Mouse (Mus musculus) heart, embryonic 13.5 days (tissue): ENCODE results near the gene Itga11. TPM values are rescaled to one million over a fixed set of nuclear protein-coding genes. Genes with fewer than 3 reads are reported as not detected.

ENCODE experiments used
- ATAC-seq: fragments of 200-750 bp; cut with Nextera tagmentation; 2 replicates; pipeline ENCODE4 v1.8.0; 2017; ENCODE audit warnings: moderate TSS enrichment; ENCODE audit not compliant: insufficient number of reproducible peaks, low FRiP score, low TSS enrichment; ENCODE audit errors: extremely low read depth
- H3K27ac ChIP-seq: fragments of 300-500 bp; sonication (generic); replicated peaks from 2 replicates; pipeline ENCODE4 v1.5.1; 2015; ENCODE audit warnings: moderate library complexity, mild to moderate bottlenecking, inconsistent platforms
- H3K27me3 ChIP-seq: fragments of 300-500 bp; sonication (generic); replicated peaks from 2 replicates; pipeline ENCODE4 v1.6.1; 2015; ENCODE audit warnings: mild to moderate bottlenecking, inconsistent platforms
- H3K36me3 ChIP-seq: fragments of 300-500 bp; sonication (generic); 2 replicates; pipeline ENCODE4 v1.6.1; 2015; ENCODE audit warnings: mild to moderate bottlenecking, inconsistent platforms
- H3K4me1 ChIP-seq: fragments of 300-500 bp; sonication (generic); 2 replicates; pipeline ENCODE4 v1.6.1; 2015; ENCODE audit warnings: inconsistent platforms
- H3K4me2 ChIP-seq: fragments of 300-500 bp; sonication (generic); 2 replicates; pipeline ENCODE4 v1.6.1; 2015; ENCODE audit warnings: inconsistent platforms, mild to moderate bottlenecking, moderate library complexity
- H3K4me3 ChIP-seq: fragments of 300-500 bp; sonication (generic); 2 replicates; pipeline ENCODE4 v1.5.1; 2015; ENCODE audit warnings: moderate library complexity, mild to moderate bottlenecking, inconsistent platforms
- H3K9ac ChIP-seq: fragments of 300-500 bp; sonication (generic); 2 replicates; pipeline ENCODE4 v1.6.1; 2015; ENCODE audit warnings: inconsistent platforms, mild to moderate bottlenecking, moderate library complexity
- H3K9me3 ChIP-seq: fragments of 300-500 bp; sonication (generic); 2 replicates; pipeline ENCODE4 v1.6.1; 2016; ENCODE audit warnings: inconsistent platforms
- WGBS: fragments of 180-500 bp; shearing (Covaris S2); methylation state at CpG from one replicate; pipeline ENCODE4 v1.1.7; 2015; ENCODE audit warnings: mixed read lengths; 5-methylcytosine and 5-hydroxymethylcytosine counted together
- polyA plus RNA-seq: library from polyadenylated mRNA; unstranded; fragments of >200 nt; fragmentation: Nextera tagmentation; extraction: Ambion mirVana; gene quantifications from 2 replicates; pipeline ENCODE4 v1.2.1, GENCODE M21; 2015

Itga11 gene
- 0.70 and 0.83 TPM in 2 replicates for polyA plus RNA-seq

DNA sequence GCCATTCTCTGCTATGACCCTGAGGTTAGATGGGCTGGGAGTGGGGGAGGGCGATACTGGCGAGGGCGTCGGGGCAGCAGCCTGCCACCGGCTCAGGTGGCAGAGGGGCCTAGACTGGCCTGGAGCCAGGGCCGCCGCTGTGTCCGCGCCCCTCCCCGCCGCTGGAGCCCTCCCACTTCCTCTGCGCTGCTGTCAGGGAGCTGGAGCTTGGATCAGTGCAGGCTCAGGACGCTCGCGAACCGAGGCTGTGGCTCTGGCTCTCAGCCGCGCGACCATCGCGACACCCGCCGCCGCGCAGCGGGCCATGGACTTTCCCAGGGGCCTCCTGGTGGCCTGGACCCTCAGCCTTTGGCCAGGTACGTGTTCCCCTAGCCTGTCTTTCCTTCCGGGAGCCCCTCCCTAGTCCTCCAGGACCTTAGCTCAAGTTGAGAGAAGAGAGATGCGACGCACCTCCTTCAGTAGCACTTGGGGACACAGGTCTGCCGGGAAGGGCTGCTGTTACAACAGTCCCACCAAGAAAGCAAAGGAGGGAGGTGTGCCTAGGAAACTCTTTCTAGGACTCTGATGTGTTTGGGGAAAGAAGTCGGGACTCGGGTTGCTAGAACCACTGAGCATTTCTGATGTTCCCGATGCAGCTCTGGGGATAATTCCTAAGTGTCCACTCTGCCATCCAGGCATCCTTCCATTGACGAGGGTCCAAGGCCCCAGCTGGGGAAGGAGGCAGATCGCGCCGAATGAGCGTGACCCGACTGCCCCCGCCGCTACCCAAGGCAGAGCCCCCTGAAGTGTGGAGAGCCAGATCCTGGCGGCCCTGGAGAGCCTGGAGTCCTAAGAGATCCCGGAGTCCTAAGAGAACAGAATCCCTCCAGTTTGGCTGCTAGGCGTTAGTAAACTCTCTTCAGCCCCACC, at the start of gene Itga11:
TSS of gene Itga11 (plus strand) at position 186 of the 909 bp plus-strand sequence.
- Histone ChIP-seq H3K9ac (peak within 1 kb of the TSS; percentile 79), H3K4me1 (peaks cover 30% of the 10 kb centered on the region), H3K9me3 (no peaks in the 10 kb centered on the region), H3K27me3 (peaks cover 59% of the 10 kb centered on the region), H3K36me3 (no peaks in the 10 kb centered on the region), H3K4me2 (peak within 1 kb of the TSS; percentile 97), H3K27ac (no peak within 1 kb of the TSS), H3K4me3 (peak within 1 kb of the TSS; percentile 61)
- WGBS: under 1% methylated on average over 45 of the region's 45 CpGs
- no peak for ATAC-seq

DNA sequence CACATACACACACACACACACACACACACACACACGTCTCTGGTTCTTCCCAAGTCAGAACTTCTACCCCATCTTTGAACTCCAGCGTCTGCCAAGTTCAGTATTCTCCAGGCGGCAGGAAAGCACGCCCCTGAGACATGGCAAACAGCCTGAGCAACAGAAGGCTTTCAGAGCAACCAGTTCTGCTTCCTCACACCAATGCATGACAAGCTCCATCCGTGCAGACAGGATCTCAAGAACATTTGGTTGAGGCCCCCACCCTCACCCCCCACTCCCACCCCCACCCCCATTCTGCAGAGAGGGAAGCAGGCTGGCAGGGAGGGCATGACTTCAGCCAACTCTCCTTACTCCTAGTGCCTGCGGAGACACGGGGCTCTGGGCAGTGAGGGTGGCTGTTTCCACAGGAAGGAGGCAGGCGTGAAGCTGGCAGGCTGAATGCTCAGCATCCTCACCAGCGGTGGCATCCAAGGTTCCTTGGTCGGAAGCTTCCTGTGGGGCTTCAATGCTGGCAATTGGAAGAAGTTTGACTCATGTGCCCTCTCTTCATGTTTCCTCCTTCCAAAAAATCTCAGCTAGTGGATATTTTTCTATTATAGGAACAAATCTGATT, 46.9 kb upstream of the Itga11 start:
- H3K4me3 ChIP-seq: no peak overlapping the region
- no peak overlapping the region for H3K4me2 ChIP-seq
- H3K27ac ChIP-seq: no peak overlapping the region
- H3K9ac ChIP-seq: no peak overlapping the region
- H3K9me3 ChIP-seq: no peaks in the 10 kb centered on the region
- H3K27me3 ChIP-seq: no peaks in the 10 kb centered on the region
- no peaks in the 10 kb centered on the region for H3K36me3 ChIP-seq
- WGBS: 60% methylated on average over 10 of the region's 10 CpGs
- H3K4me1 ChIP-seq: peaks cover 27% of the 10 kb centered on the region
- ATAC-seq: no peak

DNA sequence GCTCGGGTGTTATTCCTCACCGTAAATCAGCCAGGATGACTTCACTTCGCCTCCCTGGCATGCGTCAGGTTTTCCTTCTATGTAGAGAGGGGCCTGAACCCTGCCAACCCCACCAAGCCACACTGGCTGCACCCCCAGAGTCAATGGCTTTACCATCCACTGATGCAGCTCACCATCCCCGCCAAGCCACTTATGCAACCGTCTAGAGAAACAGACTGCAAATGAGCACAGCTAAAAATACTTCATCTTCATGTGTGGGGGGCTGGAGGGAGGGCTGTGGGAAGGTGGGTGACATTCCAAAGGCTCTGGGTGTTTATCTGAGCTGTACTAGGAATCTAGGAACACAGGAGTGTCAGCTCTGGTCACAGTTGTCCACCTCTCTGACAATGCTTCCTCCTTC, 45.2 kb upstream of the Itga11 start:
- Histone ChIP-seq H3K4me1 (peaks cover 23% of the 10 kb centered on the region), H3K4me3 (no peak overlapping the region), H3K9ac (no peak overlapping the region), H3K27ac (peak overlapping the region; percentile 65), H3K36me3 (no peaks in the 10 kb centered on the region), H3K27me3 (no peaks in the 10 kb centered on the region), H3K9me3 (no peaks in the 10 kb centered on the region), H3K4me2 (no peak overlapping the region)
- no peak for ATAC-seq
- WGBS: 51% methylated on average over 6 of the region's 6 CpGs

DNA sequence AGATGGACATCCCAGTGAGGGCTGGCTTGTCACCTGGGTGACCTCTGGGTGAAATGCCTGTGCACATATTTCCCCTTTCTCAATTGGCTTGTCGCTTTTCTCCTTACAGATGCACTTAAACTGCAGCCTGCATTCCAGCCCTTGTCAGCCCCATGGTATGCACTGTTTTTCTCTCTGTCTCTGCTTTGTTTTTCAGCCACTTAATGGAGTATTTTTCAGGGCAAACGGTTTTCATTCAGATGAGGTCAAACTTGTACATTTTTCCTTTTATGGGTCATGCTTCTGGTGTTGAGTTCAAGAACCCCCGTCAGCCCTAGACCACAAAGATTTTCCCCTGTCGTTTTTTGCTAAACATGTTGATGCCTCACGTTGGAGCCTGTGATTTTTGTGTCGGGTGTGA, 39.6 kb upstream of the Itga11 start:
- no peak for ATAC-seq
- peak overlapping the region; percentile 45 for H3K27ac ChIP-seq
- 44% methylated on average over 6 of the region's 6 CpGs for WGBS
- no peaks in the 10 kb centered on the region for H3K9me3 ChIP-seq
- no peak overlapping the region for H3K4me2 ChIP-seq
- no peak overlapping the region for H3K4me3 ChIP-seq
- H3K27me3 ChIP-seq: no peaks in the 10 kb centered on the region
- H3K4me1 ChIP-seq: peaks cover 16% of the 10 kb centered on the region
- H3K36me3 ChIP-seq: no peaks in the 10 kb centered on the region
- no peak overlapping the region for H3K9ac ChIP-seq

DNA sequence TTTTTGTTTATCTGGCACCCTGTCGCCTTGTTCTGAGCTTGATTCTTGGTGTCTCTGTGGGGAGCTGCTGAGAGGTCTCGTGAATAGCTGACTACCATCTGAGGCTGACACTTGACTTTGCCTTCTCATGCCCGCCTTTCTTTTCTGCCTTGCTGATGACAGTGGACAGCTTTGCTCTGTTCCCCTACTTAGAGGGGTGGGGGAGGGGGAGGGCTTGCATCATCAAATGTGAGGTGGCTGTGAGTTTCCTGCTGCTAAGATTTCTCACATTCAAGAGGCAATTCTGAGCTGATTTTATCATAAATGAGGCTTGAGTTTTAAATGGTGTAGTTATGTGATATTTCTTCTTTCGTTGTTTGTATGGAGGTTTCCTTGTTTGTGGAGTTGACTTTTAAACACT, 37.9 kb upstream of the Itga11 start:
- H3K27ac ChIP-seq: no peak overlapping the region
- H3K4me2 ChIP-seq: no peak overlapping the region
- H3K27me3 ChIP-seq: no peaks in the 10 kb centered on the region
- no peaks in the 10 kb centered on the region for H3K36me3 ChIP-seq
- 49% methylated on average over 4 of the region's 4 CpGs for WGBS
- no peak overlapping the region for H3K9ac ChIP-seq
- no peak overlapping the region for H3K4me3 ChIP-seq
- H3K4me1 ChIP-seq: peaks cover 16% of the 10 kb centered on the region
- no peaks in the 10 kb centered on the region for H3K9me3 ChIP-seq
- ATAC-seq: no peak

GRCm38 (mm10) chr9:62640188-62640587, 37.4 kb upstream of the Itga11 start:
- Histone ChIP-seq H3K9ac (no peak overlapping the region), H3K4me2 (no peak overlapping the region), H3K27ac (no peak overlapping the region), H3K4me1 (peaks cover 16% of the 10 kb centered on the region), H3K4me3 (no peak overlapping the region), H3K27me3 (no peaks in the 10 kb centered on the region), H3K9me3 (no peaks in the 10 kb centered on the region), H3K36me3 (no peaks in the 10 kb centered on the region)
- ATAC-seq: no peak
- WGBS: 68% methylated on average over 2 of the region's 2 CpGs

DNA sequence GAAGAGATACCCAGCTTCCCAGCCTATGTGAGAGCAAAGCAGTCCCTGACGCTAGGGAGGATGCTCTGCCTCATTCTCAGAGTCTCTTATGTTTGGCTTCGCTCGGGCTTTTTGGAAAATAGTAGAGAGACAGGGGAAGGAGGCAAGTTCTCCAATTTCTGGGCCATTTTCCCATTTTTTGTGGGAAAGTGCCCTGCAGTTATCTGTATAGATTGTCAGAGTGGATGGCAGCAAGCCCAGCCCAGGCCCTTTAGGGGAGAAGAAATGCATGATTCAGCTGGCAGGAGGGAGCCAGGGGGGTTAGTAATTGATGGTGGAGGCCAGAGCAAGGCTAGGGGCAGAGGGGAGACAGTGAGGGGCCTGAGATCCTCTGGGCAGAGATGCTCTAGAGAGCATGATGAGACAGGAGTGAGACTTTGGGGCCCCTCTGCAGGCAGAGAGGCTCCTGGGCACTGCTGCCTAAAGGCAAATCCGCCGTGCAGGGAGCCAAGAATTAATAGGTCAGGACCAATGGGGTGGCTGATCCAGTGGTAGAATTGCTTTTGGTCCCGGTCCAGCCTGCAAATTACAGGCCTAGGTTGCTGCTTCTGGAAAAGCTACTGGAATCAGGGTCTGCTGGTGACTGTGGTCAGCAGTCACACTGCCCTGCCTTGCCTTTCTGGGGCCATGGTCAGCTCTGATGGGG, 31.8 kb upstream of the Itga11 start:
- no peak overlapping the region; the same call in 1 of the 2 replicates for H3K27ac ChIP-seq
- no peak overlapping the region for H3K9ac ChIP-seq
- WGBS: 73% methylated on average over 6 of the region's 6 CpGs

DNA sequence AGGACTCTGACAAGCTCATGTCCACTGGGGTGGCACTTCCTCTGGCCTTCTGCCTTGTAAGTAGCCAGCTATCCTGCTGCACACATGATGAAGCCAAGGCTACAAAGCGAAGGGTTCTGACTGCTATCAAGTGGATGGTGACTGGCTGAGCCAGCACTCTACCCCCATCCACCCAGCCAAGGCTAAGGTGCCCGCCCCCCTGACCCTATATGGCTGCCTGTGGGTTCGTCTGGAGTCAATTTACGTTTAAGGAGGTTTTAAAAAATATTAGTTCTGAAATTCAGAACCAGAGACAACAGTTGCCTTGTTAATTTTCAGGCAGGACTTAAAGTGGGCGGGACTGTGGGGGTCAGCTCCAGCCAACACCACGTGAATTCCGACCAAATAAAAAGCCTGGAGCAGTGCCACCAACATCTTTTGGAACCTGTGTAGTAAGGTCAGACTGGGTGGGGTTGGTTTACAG, 30.9 kb upstream of the Itga11 start:
- WGBS: 62% methylated on average over 7 of the region's 7 CpGs
- Histone ChIP-seq H3K9ac (no peak overlapping the region), H3K4me1 (peaks cover 7% of the 10 kb centered on the region; the same call in 1 of the 2 replicates), H3K27ac (no peak overlapping the region; the same call in 1 of the 2 replicates), H3K4me3 (no peak overlapping the region), H3K4me2 (no peak overlapping the region), H3K27me3 (no peaks in the 10 kb centered on the region), H3K36me3 (no peaks in the 10 kb centered on the region), H3K9me3 (no peaks in the 10 kb centered on the region)
- ATAC-seq: no peak

More for the DNA sequence above, 31.8 kb upstream of the Itga11 start:
- no peak for ATAC-seq
- Histone ChIP-seq H3K9me3 (no peaks in the 10 kb centered on the region), H3K27me3 (no peaks in the 10 kb centered on the region), H3K36me3 (no peaks in the 10 kb centered on the region), H3K4me1 (peaks cover 7% of the 10 kb centered on the region; the same call in 1 of the 2 replicates), H3K4me3 (no peak overlapping the region), H3K4me2 (no peak overlapping the region)

DNA sequence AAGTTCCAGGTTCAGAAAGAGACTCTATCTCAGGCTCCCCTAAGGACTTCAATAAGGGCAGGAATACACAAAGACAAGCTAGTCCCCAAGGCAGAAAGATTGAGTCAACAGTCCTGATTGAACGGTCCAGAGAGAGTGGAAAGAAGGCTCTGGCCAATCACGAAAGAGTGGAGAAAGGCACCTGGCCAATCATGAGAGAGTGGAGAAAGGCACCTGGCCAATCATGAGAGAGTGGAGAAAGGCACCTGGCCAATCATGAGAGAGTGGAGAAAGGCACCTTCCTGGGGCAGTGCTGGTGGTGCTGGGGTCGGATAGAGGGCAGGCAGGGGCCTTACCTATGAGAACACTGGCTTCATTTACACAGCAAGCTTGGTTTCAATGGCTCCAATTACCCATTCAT, 28.2 kb upstream of the Itga11 start:
- WGBS: 76% methylated on average over 3 of the region's 3 CpGs
- Histone ChIP-seq H3K9me3 (no peaks in the 10 kb centered on the region), H3K4me1 (peaks cover 7% of the 10 kb centered on the region; the same call in 1 of the 2 replicates), H3K36me3 (no peaks in the 10 kb centered on the region), H3K4me2 (no peak overlapping the region), H3K27ac (no peak overlapping the region), H3K9ac (no peak overlapping the region), H3K4me3 (no peak overlapping the region), H3K27me3 (no peaks in the 10 kb centered on the region)
- no peak for ATAC-seq

DNA sequence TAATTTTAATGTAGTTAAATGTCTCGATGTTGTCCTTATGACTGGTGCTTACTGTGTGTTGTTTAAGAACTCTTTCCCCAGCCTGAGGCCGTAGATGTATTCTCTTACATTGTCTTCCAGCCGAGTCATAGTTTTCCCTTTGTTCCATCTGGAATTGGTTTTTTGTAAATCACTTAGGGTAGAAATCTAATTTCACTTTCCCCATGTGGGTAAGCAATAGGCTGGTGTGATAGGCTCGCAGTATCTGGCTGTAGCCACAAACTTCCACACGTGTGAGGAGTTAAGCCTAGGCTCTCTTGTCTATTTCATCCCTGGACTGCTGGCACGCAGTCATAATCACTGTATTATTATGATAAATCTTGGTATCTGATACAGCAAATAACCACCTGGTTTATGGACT, 26.9 kb upstream of the Itga11 start:
- Histone ChIP-seq H3K4me3 (no peak overlapping the region), H3K9ac (no peak overlapping the region), H3K9me3 (no peaks in the 10 kb centered on the region), H3K27me3 (no peaks in the 10 kb centered on the region), H3K36me3 (no peaks in the 10 kb centered on the region), H3K27ac (no peak overlapping the region), H3K4me1 (peaks cover 7% of the 10 kb centered on the region; the same call in 1 of the 2 replicates), H3K4me2 (no peak overlapping the region)
- 82% methylated on average over 6 of the region's 6 CpGs for WGBS
- no peak for ATAC-seq

DNA sequence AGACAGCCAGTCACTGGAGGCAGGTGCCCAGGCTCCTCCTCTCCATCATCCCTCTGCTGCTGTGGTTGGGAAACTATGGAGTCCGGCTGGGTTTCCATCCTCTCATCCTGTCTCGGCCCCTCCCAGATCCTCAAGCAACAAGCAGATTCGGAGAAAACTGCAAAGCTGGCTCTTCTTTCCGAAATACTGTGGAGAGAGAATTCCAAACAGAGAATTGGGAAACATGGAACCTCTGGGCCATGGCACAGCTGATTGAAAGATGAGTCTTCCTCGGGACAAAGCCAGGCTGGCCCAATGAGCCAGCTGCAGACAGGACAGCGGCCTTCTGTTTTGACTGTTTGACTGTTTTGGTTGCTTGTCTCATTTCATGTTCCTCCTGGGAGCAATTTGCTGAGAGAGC, 23.3 kb upstream of the Itga11 start:
- H3K27ac ChIP-seq: no peak overlapping the region
- no peaks in the 10 kb centered on the region for H3K27me3 ChIP-seq
- H3K4me1 ChIP-seq: no peaks in the 10 kb centered on the region
- H3K4me3 ChIP-seq: no peak overlapping the region
- H3K9ac ChIP-seq: no peak overlapping the region
- ATAC-seq: no peak
- no peaks in the 10 kb centered on the region for H3K9me3 ChIP-seq
- H3K36me3 ChIP-seq: no peaks in the 10 kb centered on the region
- no peak overlapping the region for H3K4me2 ChIP-seq
- WGBS: 61% methylated on average over 6 of the region's 6 CpGs
